Mouse (Mus musculus): ENCODE results near the gene Ybx3. TPM values are rescaled to one million over a fixed set of nuclear protein-coding genes. Genes with fewer than 3 reads are reported as not detected.

Gene Ybx3
- total RNA-seq, 2 experiments from 2014 or later, result 202 to 215 TPM

GRCm38 (mm10) chr6:131344346-131344745, 43.9 kb downstream of the Ybx3 start:
- ATAC-seq (ENCODE audit: poor library complexity, severe bottlenecking), result no peak

GRCm38 (mm10) chr6:131340082-131340481, 48.2 kb downstream of the Ybx3 start:
- no peak for ATAC-seq (ENCODE audit: poor library complexity, severe bottlenecking)

GRCm38 (mm10) chr6:131339309-131339708, 49.0 kb downstream of the Ybx3 start:
- ATAC-seq (ENCODE audit: poor library complexity, severe bottlenecking), result no peak

- ATAC-seq (ENCODE audit: poor library complexity, severe bottlenecking), result no peak
Observed at GRCm38 (mm10) chr6:131338787-131339186, 49.5 kb downstream of the Ybx3 start.

- peak; percentile 75 for ATAC-seq (ENCODE audit: poor library complexity, severe bottlenecking)
Observed at GRCm38 (mm10) chr6:131327076-131327475, 61.2 kb downstream of the Ybx3 start.

- no peak for ATAC-seq (ENCODE audit: poor library complexity, severe bottlenecking)
Observed at GRCm38 (mm10) chr6:131321854-131322639, 66.2 kb downstream of the Ybx3 start.

GRCm38 (mm10) chr6:131316155-131317101, 71.8 kb downstream of the Ybx3 start:
- ATAC-seq (ENCODE audit: poor library complexity, severe bottlenecking), result 0 out of 2 replicates have a peak, but pooled peaks have one; percentile 43

Other genes starting within 250 kb of the Ybx3 start
- 105 and 120 TPM in 2 replicates for gene Klra2, start 141.1 kb downstream of the Ybx3 start, total RNA-seq (2015)
- 91.9 and 106 TPM in 2 replicates for gene Klra2, start 141.1 kb downstream of the Ybx3 start, total RNA-seq (2017)
- 67.9 and 68.0 TPM in 2 replicates for gene Magohb, start 95.2 kb downstream of the Ybx3 start, total RNA-seq (2015)
- 36.5 and 53.5 TPM in 2 replicates for gene Magohb, start 95.2 kb downstream of the Ybx3 start, total RNA-seq (2017)
- 0.59 and 1.7 TPM in 2 replicates for gene Styk1, start 34.9 kb downstream of the Ybx3 start, total RNA-seq (2015)
- 1.1 and 1.3 TPM in 2 replicates for gene Styk1, start 34.9 kb downstream of the Ybx3 start, total RNA-seq (2017)
- gene 5430401F13Rik, start 97.9 kb upstream of the Ybx3 start, total RNA-seq (2015), result not detected in 2 replicates
- not detected in 2 replicates for gene 5430401F13Rik, start 97.9 kb upstream of the Ybx3 start, total RNA-seq (2017)
- gene Gm6619, start 97.9 kb upstream of the Ybx3 start, total RNA-seq (2015), result not detected in 2 replicates
- gene Gm6619, start 97.9 kb upstream of the Ybx3 start, total RNA-seq (2017), result not detected in 2 replicates
- not detected in 2 replicates for gene Tas2r130, start 242.4 kb upstream of the Ybx3 start, total RNA-seq (2015)
- not detected in 2 replicates for gene Tas2r130, start 242.4 kb upstream of the Ybx3 start, total RNA-seq (2017)